ENCODE assay signal across 14 mouse cellular contexts in the genomic region with DNA sequence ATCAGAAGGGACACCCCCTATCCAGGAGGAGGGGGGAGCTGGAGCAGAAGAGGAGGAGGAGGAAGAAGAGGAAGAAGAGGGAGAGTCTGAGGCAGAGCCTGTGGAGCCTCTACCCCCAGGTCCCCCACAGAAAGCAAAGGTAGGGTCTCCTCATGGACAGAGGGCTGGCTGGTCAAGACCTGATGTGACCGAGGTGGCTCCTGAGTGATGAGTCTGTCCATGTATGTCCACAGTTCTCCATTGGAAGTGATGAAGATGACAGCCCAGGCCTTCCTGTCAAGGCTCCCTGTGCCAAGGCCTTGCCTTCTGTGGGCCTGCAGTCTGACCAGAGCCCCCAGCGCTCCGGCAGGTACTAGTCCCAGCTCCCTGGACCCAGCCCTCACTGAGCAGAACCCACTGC. TPM values are rescaled to one million over a fixed set of nuclear protein-coding genes. Genes with fewer than 3 reads are reported as not detected.
"Had no signal": no experiment of that assay in that cellular context is flagged by ENCODE, and none has a peak within 500 bp of the region (broad histone marks: within the 10 kb centered on the region; RNA-seq: fewer than 3 reads in every experiment).

No protein-coding gene starts in this region.

- H3K36me3 ChIP-seq: liver, embryonic 15.5 days had no signal

- H3K4me2 ChIP-seq: kidney, embryonic 15.5 days; liver, embryonic 11.5 days; liver, embryonic 15.5 days; lung, embryonic 14.5 days; midbrain, embryonic 12.5 days; stomach, embryonic 15.5 days had no signal

- H3K27ac ChIP-seq: kidney, embryonic 15.5 days; limb, embryonic 13.5 days; liver, embryonic 15.5 days; midbrain, embryonic 12.5 days; stomach, embryonic 15.5 days had no signal

- H3K27me3 ChIP-seq: limb, embryonic 13.5 days; midbrain, embryonic 12.5 days; stomach, embryonic 15.5 days had no signal

- DNase-seq: kidney, adult 2 months; kidney, postnatal 14 days; lung, embryonic 14.5 days; lung, postnatal 10 days; right cerebral cortex, postnatal 14 days; thymus, postnatal 36 days had no signal

- ATAC-seq: midbrain, embryonic 16.5 days had no signal

- H3K4me1 ChIP-seq: liver, embryonic 15.5 days had no signal

- H3K4me3 ChIP-seq: kidney, embryonic 15.5 days; liver, embryonic 15.5 days; midbrain, embryonic 12.5 days; stomach, embryonic 15.5 days had no signal

- H3K9ac ChIP-seq: kidney, embryonic 15.5 days; limb, embryonic 13.5 days; liver, embryonic 15.5 days; lung, embryonic 14.5 days; midbrain, embryonic 12.5 days; stomach, embryonic 15.5 days had no signal

- H3K9me3 ChIP-seq: kidney, embryonic 15.5 days; limb, embryonic 13.5 days; liver, embryonic 15.5 days; midbrain, embryonic 12.5 days; stomach, embryonic 15.5 days had no signal

RNA-seq across cellular contexts. Expression of a gene that starts 2.0 kb away (rescaled TPM):
- total RNA-seq: megakaryocyte, adult 5-6 weeks had no signal

RNA-seq across cellular contexts. Expression of a gene that starts 41.2 kb away (rescaled TPM):
- total RNA-seq: megakaryocyte, adult 5-6 weeks had no signal

RNA-seq across cellular contexts. Expression of a gene that starts 41.8 kb away (rescaled TPM):
- total RNA-seq: megakaryocyte, adult 5-6 weeks had no signal
